Mouse (Mus musculus) CH12.LX (cell line): Measurements from ENCODE around the gene Kcnip3.

ENCODE experiments used
- CTCF ChIP-seq, 2 experiments: IDR thresholded peaks in 1 of 2; conservative IDR thresholded peaks in 1 of 2; 2 replicates each; pipeline ENCODE4 v1.5.1; 2011 to 2012; ENCODE audit warnings: low read depth in 2 of 2, low read length in 2 of 2, improper control_type of control experiment in 1 of 2, inconsistent platforms in 1 of 2, mild to moderate bottlenecking in 1 of 2, moderate library complexity in 1 of 2
- MAFK ChIP-seq: IDR thresholded peaks from 2 replicates; pipeline ENCODE4 v1.6.1; 2011; ENCODE audit warnings: low read length, improper control_type of control experiment; ENCODE audit not compliant: insufficient replicate concordance
- MAZ ChIP-seq: IDR thresholded peaks from 2 replicates; pipeline ENCODE4 v1.6.1; 2012; ENCODE audit warnings: low read depth, mild to moderate bottlenecking, inconsistent platforms, low read length, improper control_type of control experiment, moderate library complexity

DNA sequence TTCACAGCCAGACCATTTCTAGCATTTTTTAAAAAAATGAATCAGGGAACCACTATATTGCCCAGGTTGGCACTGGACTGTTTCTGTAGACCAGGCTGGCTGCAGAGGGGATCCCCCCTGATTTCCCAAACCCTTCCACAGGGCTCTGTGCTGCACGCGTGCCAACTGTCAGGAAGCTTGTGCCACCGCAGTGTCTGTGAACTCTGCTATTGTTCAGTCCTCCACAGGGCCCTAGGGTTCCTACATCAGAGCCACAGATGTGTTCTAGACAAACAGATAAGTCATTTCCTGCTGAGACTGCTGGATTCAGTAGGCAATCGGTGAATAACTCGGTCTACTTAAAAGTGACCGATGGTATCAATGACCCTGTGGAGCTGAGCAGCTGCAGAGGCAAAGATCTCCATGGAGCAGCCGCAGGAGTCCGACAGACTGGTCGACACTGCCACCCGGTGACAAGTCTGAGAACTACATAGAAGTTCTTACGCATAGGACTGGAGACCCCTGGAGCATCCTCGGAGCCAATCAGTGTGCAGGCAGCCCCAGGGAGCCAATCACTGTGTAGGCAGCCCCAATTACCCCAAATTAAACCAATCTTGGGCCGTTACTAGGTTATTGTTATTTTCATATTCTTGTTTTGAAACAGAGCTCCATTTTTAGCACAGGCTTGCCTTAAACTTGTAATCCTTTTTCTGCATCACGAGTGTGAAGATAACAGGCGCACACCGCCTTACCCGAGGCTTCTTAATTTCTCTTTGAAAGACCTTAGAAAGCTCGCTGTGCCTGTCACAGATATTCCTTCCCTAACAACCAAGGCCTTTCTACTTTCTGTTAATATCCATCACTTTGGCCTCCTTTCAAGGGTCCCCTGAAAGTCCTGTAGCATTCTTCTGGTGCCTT is 37.4 kb upstream of the Kcnip3 start:
- no peak for TF ChIP-seq MAFK
- TF ChIP-seq MAZ: no peak
- peak; percentile 54 to 93; a peak in 3 of 4 replicates for TF ChIP-seq CTCF (conservative IDR thresholded peaks at IDR 0.05 in 1 of 2, IDR thresholded peaks at IDR 0.05 in 1 of 2; ENCODE audit: low read depth in 2 of 2, low read length in 2 of 2)
